Mouse (Mus musculus): ENCODE data around the gene Ptprm.
"Not testable (repeated sequence)": the region's sequence is repeated elsewhere in the genome, so short reads cannot be mapped to it uniquely, and the experiment has no call there.

- TF ChIP-seq GATA1, TAL1 (IDR thresholded peaks at IDR 0.05; ENCODE audit: low read length): not testable (repeated sequence)
Measured at GRCm38 (mm10) chr17:66847011-66847410, 507.2 kb downstream of the Ptprm start.
